Mouse (Mus musculus) hindbrain, embryonic 14.5 days (tissue): ENCODE data around the gene Trip13. TPM values are rescaled to one million over a fixed set of nuclear protein-coding genes. Genes with fewer than 3 reads are reported as not detected.

Experiments
- ATAC-seq: fragments of 200-750 bp; cut with Nextera tagmentation; 2 replicates; pipeline ENCODE4 v1.8.0; 2017; ENCODE audit warnings: moderate number of reproducible peaks, mild to moderate bottlenecking, moderate TSS enrichment, moderate library complexity; ENCODE audit not compliant: low FRiP score
- DNase-seq: peaks from one replicate; pipeline ENCODE4 v3.0.0-alpha.2; 2015; ENCODE audit warnings: low spot score
- H3K27ac ChIP-seq: fragments of 300-500 bp; sonication (generic); 2 replicates; pipeline ENCODE4 v1.5.1; 2014; ENCODE audit warnings: mild to moderate bottlenecking, moderate library complexity
- H3K27me3 ChIP-seq: fragments of 300-500 bp; sonication (generic); 2 replicates; pipeline ENCODE4 v1.6.1; 2014; ENCODE audit warnings: mild to moderate bottlenecking, low read length, mixed read lengths; ENCODE audit not compliant: control insufficient read depth, insufficient read depth
- H3K36me3 ChIP-seq: fragments of 300-500 bp; sonication (generic); replicated peaks from 2 replicates; pipeline ENCODE4 v1.6.1; 2014; ENCODE audit not compliant: control insufficient read depth, insufficient read depth
- H3K4me1 ChIP-seq: fragments of 300-500 bp; sonication (generic); replicated peaks from 2 replicates; pipeline ENCODE4 v1.6.1; 2014; ENCODE audit warnings: antibody characterized with exemption, low read length, mixed read lengths; ENCODE audit not compliant: control insufficient read depth, insufficient read depth
- H3K4me2 ChIP-seq: fragments of 300-500 bp; sonication (generic); replicated peaks from 2 replicates; pipeline ENCODE4 v1.6.1; 2014; ENCODE audit warnings: mild to moderate bottlenecking, moderate library complexity
- H3K4me3 ChIP-seq: fragments of 300-500 bp; sonication (generic); replicated peaks from 2 replicates; pipeline ENCODE4 v1.5.1; 2014; ENCODE audit warnings: mild to moderate bottlenecking, low read length
- H3K9ac ChIP-seq: fragments of 300-500 bp; sonication (generic); 2 replicates; pipeline ENCODE4 v1.6.1; 2014
- H3K9me3 ChIP-seq: fragments of 300-500 bp; sonication (generic); 2 replicates; pipeline ENCODE4 v1.6.1; 2016; ENCODE audit warnings: low read length; ENCODE audit not compliant: control insufficient read depth
- WGBS: fragments of 180-500 bp; shearing (Covaris S2); extraction: QIAGEN DNeasy Blood & Tissue Kit; methylation state at CpG from one replicate; pipeline ENCODE4 v1.1.7; 2014; 5-methylcytosine and 5-hydroxymethylcytosine counted together
- polyA plus RNA-seq: library from polyadenylated mRNA; unstranded; fragments of >200 nt; fragmentation: Nextera tagmentation; extraction: Ambion mirVana; gene quantifications from 2 replicates; pipeline ENCODE4 v1.2.1, GENCODE M21; 2014

Gene Trip13
- polyA plus RNA-seq, 1 experiment from 2014 or later, result 11.7 TPM

DNA sequence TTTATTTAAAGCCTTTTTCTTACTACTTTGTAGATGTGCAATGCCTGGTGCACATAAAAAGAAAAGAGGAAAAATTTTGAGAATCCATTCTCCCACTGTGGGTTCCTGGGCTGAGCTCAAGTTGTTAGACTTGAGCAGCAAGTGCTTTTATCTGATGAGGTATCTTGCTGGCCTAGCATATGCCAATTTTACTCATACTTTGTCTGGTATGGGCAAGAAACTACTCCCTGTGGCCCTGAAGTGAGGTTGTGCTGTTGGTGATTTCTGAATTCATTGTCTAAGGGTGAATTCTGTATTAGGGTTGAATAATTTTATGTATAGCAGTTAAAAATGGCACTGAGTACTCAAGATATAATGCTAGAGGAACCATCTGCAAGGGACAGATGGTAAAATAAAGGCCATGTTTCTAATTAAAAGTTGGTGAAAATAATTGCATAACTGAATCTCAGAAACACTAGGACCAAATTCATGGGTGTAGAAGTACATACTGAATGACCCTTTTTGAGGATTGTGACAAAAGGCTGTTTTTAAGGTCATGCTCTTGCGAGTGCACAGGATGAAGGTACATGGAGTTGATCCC is 16.1 kb upstream of the Trip13 start:
- no peak overlapping the region for H3K4me2 ChIP-seq
- H3K36me3 ChIP-seq, result peaks cover 99% of the 10 kb centered on the region
- H3K9ac ChIP-seq, result no peak overlapping the region
- no peaks in the 10 kb centered on the region for H3K27me3 ChIP-seq
- ATAC-seq, result no peak
- H3K4me1 ChIP-seq, result no peaks in the 10 kb centered on the region
- no peak overlapping the region for H3K27ac ChIP-seq
- no peaks in the 10 kb centered on the region for H3K9me3 ChIP-seq
- WGBS, result 100% methylated on average over 1 of the region's 1 CpGs
- H3K4me3 ChIP-seq, result no peak overlapping the region
- DNase-seq, result no peak

DNA sequence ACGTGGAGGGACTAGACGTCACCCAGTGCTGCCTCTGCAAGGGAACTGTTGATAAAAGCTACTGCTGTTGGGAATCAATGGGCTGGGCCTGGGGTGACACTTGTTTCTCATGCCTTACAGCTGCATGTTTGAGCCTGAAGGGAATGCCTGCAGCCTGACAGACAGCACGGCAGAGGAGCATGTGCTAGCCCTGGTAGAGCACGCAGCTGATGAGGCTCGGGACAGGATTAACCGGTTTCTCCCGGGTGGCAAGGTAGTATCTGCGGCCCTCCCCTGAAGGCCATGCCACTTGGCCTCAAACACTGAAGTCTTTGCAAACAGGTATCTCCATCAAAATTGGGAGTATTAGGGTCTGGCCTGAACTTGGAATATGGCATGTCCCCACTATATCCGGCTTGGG is 7.0 kb upstream of the Trip13 start:
- no peak for DNase-seq
- H3K4me1 ChIP-seq, result no peaks in the 10 kb centered on the region
- WGBS, result 96% methylated on average over 9 of the region's 9 CpGs
- no peak for ATAC-seq
- no peak overlapping the region for H3K4me2 ChIP-seq
- H3K27ac ChIP-seq, result no peak overlapping the region
- no peaks in the 10 kb centered on the region for H3K9me3 ChIP-seq
- H3K4me3 ChIP-seq, result no peak overlapping the region
- no peak overlapping the region for H3K9ac ChIP-seq
- H3K36me3 ChIP-seq, result peaks cover 97% of the 10 kb centered on the region
- no peaks in the 10 kb centered on the region for H3K27me3 ChIP-seq

DNA sequence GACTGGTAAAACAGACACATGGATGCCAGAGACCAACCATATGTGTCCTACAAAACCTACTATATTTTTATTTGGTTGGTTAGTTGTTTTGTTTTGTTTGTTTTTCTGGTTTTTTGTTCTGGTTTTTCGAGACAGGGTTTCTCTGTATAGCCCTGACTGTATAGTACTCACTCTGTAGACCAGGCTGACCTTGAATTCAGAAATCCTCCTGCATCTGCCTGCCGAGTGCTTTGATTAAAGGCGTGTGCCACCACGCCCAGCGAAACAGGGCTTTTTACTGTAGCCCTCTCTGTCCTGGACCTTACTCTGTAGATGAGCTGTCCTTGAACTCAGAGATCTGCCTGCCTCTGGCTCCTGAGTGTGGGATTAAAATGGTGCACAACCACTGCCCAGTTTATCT is 1.5 kb upstream of the Trip13 start:
- no peaks in the 10 kb centered on the region for H3K27me3 ChIP-seq
- H3K27ac ChIP-seq, result no peak overlapping the region
- ATAC-seq, result no peak
- peaks cover 57% of the 10 kb centered on the region for H3K36me3 ChIP-seq
- H3K9ac ChIP-seq, result no peak overlapping the region
- 96% methylated on average over 5 of the region's 5 CpGs for WGBS
- H3K4me3 ChIP-seq, result no peak overlapping the region
- no peaks in the 10 kb centered on the region for H3K9me3 ChIP-seq
- no peak for DNase-seq
- no peak overlapping the region for H3K4me2 ChIP-seq
- H3K4me1 ChIP-seq, result peaks cover 11% of the 10 kb centered on the region

DNA sequence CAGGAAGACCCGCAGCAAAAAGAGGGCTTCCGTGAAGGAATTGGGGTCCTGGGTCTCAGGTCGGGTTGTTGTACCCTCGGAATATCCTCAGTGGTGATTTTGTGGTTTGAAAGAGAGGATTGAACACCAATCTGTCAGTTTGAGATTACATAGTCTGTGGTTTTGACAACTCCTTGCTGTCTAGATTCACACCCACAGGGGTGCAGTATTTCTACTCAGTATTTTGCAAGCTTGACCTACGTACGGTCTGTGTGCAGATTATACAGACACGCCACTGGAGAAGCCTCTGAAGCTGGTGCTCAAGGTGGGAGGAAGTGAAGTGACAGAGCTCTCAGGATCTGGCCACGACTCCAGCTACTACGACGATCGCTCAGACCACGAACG is 585 bp upstream of the Trip13 start:
- no peak for DNase-seq

DNA sequence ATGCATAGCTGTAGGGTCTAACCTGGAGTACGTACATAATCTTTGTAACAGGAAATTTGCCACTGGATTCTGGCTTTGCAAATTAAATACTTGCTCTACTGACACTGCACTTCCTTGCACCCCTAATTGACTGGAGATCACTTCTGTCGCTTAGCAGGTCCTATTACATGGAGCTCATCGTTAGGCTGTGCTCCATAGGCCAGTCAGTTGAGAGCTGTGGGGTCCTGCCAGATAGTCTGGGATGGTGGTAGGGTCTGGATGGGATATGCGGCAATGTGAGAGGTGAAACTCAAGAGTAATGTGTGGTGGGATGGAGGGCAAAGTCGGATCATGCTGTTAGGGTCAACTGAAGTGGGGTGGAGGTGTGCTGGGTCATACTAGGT is 655 bp downstream of the Trip13 start:
- Histone ChIP-seq H3K27ac (no peak overlapping the region), H3K9ac (peak overlapping the region; percentile 59), H3K4me3 (peak overlapping the region; percentile 53), H3K36me3 (peaks cover 38% of the 10 kb centered on the region), H3K27me3 (no peaks in the 10 kb centered on the region), H3K4me1 (peaks cover 11% of the 10 kb centered on the region), H3K4me2 (peak overlapping the region; percentile 86), H3K9me3 (no peaks in the 10 kb centered on the region)
- ATAC-seq (no peak), DNase-seq (no peak)
- 16% methylated on average over 5 of the region's 5 CpGs for WGBS

More for the DNA sequence above, 585 bp upstream of the Trip13 start:
- H3K36me3 ChIP-seq, result peaks cover 50% of the 10 kb centered on the region
- H3K4me3 ChIP-seq, result peak overlapping the region; percentile 53
- H3K9me3 ChIP-seq, result no peaks in the 10 kb centered on the region
- peak; percentile 14; the same call in 1 of the 2 replicates for ATAC-seq
- H3K9ac ChIP-seq, result peak overlapping the region; percentile 59
- H3K27me3 ChIP-seq, result no peaks in the 10 kb centered on the region
- H3K4me2 ChIP-seq, result peak overlapping the region; percentile 86
- WGBS, result 43% methylated on average over 13 of the region's 13 CpGs
- peak overlapping the region; percentile 76 for H3K27ac ChIP-seq
- H3K4me1 ChIP-seq, result peaks cover 11% of the 10 kb centered on the region

- H3K4me2 ChIP-seq, result no peak overlapping the region
- H3K27me3 ChIP-seq, result no peaks in the 10 kb centered on the region
- peaks cover 33% of the 10 kb centered on the region for H3K36me3 ChIP-seq
- no peak overlapping the region for H3K9ac ChIP-seq
- H3K9me3 ChIP-seq, result no peaks in the 10 kb centered on the region
- WGBS, result 91% methylated on average over 10 of the region's 10 CpGs
- H3K27ac ChIP-seq, result no peak overlapping the region
- ATAC-seq (no peak), DNase-seq (no peak)
- no peak overlapping the region for H3K4me3 ChIP-seq
- H3K4me1 ChIP-seq, result peaks cover 4% of the 10 kb centered on the region
These were observed 5.4 kb downstream of the Trip13 start for GRCm38 (mm10) chr13:73932201-73932600.

DNA sequence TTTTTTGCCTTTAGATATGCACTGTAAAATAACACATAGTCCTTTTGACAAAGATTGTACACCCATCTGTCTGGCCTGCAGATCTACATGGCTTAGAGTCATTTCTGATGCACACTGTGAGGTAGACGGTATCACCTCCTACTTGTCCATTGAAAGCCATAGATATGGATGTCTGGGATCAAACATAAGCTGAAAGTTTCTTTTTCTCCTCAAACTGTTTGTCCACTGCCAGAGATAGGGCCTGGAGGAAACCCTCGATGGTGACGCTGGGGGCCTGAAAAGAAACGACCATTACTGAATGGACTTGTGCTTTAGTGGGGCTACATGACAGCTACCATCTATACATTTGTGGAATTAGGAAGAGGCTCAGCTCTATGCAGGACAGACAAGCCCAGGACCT is 24.5 kb downstream of the Trip13 start:
- H3K4me3 ChIP-seq, result no peak overlapping the region
- no peak overlapping the region for H3K27ac ChIP-seq
- no peaks in the 10 kb centered on the region for H3K4me1 ChIP-seq
- ATAC-seq, result no peak
- H3K9me3 ChIP-seq, result no peaks in the 10 kb centered on the region
- WGBS, result 96% methylated on average over 4 of the region's 4 CpGs
- no peaks in the 10 kb centered on the region for H3K27me3 ChIP-seq
- no peak for DNase-seq
- H3K4me2 ChIP-seq, result no peak overlapping the region
- peaks cover 31% of the 10 kb centered on the region for H3K36me3 ChIP-seq
- no peak overlapping the region for H3K9ac ChIP-seq

DNA sequence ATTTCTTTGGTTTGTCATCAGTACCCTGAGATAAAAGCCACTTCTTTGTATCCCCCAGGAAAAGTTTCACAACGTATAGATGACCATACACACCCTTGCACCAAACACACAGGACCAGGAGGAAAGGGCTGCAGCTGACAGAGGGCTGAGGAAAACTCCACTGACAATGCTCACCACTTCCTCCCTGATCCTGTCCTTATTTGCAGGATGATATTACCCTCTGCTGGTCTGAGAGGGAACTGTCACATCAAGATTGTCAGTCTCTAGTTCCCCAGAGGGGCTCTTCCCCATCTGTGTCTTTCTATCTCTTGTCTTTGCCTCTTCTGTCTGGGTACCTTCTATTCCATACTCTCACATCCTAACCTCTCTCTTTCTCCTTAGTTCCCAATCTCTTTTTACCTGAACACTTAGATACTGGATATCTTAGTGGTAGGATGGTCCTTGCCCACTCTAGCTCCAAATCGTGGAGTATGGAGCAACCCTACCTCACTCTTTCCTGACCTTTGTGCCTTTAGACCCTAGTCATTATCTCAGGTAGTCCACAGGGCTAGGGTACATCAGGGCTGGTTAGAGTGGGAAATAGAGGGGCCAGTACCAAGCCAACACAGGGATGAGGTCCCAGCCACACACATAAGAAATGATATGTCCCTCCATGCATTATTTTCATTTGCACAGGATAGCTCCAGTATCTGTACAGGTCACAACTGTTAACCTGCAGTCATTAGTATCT is 29.7 kb downstream of the Trip13 start:
- H3K27me3 ChIP-seq, result no peaks in the 10 kb centered on the region
- no peak overlapping the region for H3K9ac ChIP-seq
- no peak overlapping the region for H3K27ac ChIP-seq
- no peak overlapping the region for H3K4me2 ChIP-seq
- H3K36me3 ChIP-seq, result 0 out of 2 replicates have a peak, but pooled peaks cover 9% of the 10 kb centered on the region
- H3K4me1 ChIP-seq, result no peaks in the 10 kb centered on the region
- peak; percentile 84; the same call in 1 of the 2 replicates for ATAC-seq
- H3K4me3 ChIP-seq, result no peak overlapping the region
- peak; percentile 81 for DNase-seq
- WGBS, result 63% methylated on average over 2 of the region's 2 CpGs
- no peaks in the 10 kb centered on the region for H3K9me3 ChIP-seq

DNA sequence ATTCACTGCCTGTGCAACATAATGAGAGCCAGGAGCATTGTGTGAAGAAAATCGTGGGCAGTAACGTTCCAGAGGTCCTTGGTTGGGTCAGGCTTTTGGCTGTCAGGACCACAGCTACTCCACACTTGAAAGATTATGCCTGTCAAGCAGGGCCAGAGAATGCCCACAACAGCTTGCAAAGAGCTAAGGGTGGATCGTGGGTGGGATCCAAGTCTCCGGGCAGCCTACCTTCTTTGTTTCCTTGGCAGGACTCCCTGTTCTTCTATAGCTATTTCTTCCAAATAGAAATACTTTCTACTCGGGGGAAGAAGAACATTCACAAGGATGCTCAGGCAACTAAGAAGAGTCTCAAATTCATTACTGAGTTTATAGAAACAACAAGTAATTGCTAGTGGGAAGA is 30.4 kb downstream of the Trip13 start:
- Histone ChIP-seq H3K36me3 (0 out of 2 replicates have a peak, but pooled peaks cover 2% of the 10 kb centered on the region), H3K9ac (no peak overlapping the region), H3K27me3 (no peaks in the 10 kb centered on the region), H3K4me3 (no peak overlapping the region), H3K4me1 (no peaks in the 10 kb centered on the region), H3K4me2 (no peak overlapping the region), H3K27ac (no peak overlapping the region), H3K9me3 (no peaks in the 10 kb centered on the region)
- 81% methylated on average over 5 of the region's 5 CpGs for WGBS
- ATAC-seq, result no peak
- no peak for DNase-seq
